Mouse (Mus musculus) thymus, postnatal 0 days (tissue): ENCODE results near the gene Bcas3. TPM values are rescaled to one million over a fixed set of nuclear protein-coding genes. Genes with fewer than 3 reads are reported as not detected.
"Not testable (repeated sequence)": the region's sequence is repeated elsewhere in the genome, so short reads cannot be mapped to it uniquely, and the experiment has no call there.

Experiments used
- DNase-seq: peaks from one replicate; pipeline ENCODE4 v3.0.0-alpha.2; 2015; ENCODE audit warnings: low spot score
- polyA plus RNA-seq: library from polyadenylated mRNA; unstranded; fragments of >200 nt; fragmentation: Nextera tagmentation; extraction: Ambion mirVana; gene quantifications from 2 replicates; pipeline ENCODE4 v1.2.1, GENCODE M21; 2015

Bcas3 gene
- polyA plus RNA-seq, 1 experiment from 2014 or later = 22.6 TPM

GRCm38 (mm10) chr11:85707496-85707895, 354.5 kb downstream of the Bcas3 start:
- no peak for DNase-seq

- no peak for DNase-seq
These were observed 356.2 kb downstream of the Bcas3 start for GRCm38 (mm10) chr11:85709147-85709546.

GRCm38 (mm10) chr11:85710155-85710554, 357.2 kb downstream of the Bcas3 start:
- no peak for DNase-seq

DNA sequence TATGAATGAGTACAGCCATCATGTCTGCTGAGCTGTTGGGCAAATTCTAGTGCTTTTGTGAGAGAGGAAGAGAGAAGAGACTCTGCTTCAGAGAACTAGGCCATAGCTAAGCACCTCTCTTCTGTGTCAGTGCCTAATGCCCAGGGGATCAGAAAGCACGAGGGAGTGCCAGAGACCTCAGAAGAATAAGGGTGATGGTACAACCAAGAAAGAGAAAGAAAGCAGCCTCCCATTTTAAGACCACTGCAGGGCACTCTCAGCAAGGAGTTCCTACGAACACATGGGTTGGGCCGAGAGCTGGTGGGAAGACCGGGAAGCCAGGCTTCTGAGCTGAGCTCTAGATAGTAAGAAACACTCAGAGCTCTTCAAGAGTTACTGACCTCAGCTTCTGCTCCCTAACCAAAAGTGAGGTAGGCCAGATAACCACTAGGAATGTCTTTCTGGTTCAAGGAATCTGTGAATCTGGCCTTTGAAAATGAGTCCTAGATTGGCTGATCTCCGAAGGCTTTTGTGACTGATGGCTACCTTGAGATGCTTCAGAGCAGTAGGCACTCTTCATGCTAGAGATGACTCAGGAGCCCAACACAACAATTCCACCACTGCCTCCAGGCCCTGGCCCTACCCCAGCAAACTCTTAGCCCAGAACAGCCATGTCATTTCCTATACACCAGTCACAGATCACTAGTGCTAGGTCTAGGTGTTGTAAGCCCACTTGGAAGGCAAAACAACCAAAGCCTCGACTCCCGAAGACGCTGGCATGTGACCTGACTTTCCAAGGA, 359.2 kb downstream of the Bcas3 start:
- DNase-seq = no peak

- no peak for DNase-seq
These were observed 360.2 kb downstream of the Bcas3 start for GRCm38 (mm10) chr11:85712860-85713813.

DNA sequence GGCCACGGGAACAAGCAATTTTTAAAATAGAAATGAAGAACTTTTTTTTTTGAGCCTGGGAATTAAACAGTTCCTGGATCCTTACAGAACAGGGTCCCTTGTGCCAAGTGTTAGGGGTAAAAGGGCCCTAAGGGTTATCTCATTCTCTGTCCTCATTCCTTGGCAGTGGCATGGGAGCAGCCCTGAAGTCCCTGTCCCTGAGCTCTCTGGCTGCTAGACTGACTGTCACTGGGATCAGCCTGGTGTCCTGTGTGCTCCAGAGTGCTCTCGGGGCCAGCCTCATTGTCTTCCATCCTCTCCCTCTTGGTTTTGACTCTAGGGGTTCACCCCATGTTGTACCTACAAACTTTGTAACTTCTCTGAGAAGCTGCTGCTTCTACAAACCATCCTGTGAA, 360.8 kb downstream of the Bcas3 start:
- no peak for DNase-seq

DNA sequence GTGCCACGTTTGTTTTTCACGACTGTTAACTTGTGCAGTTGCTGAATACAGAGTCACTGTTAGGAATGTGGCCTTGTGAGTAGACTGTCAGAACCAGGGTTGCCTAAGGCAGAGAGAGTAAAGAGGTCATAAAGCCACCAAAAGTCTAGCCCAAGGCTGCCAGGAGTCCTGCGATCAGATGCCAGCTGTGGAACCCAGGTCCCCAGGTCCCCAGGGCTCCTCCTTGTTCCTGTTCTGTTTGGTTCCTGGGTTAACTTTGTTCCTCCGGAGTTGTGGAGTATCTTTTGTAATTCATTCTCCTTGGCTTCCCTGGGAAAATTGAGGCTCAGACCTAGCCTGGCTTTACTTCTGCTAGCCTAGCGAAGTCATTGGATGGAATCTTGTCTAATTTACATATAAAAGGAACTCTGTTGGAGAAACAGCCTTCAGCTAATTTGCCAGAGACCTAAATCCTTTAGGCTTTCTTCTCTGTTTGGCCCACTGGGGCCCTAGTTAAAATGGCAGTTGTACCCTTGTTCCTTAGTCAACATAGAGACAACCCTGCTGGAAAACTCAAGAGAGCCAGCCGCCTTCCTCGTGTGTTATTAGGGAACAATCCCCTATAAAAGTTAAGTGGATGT, 361.5 kb downstream of the Bcas3 start:
- no peak for DNase-seq

DNA sequence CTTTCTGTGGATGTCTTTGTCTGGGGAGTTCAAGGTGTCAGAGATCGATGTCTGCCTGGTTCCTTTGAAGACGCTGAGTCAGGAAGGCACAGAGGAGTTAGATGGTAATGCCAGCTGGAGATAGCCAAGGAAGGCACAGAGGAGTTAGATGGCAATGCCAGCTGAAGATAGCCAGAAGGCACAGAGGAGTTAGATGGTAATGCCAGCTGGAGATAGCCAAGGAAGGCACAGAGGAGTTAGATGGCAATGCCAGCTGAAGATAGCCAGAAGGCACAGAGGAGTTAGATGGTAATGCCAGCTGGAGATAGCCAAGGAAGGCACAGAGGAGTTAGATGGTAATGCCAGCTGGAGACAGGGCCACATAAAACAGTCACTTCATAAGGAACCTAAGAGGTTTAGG, 363.8 kb downstream of the Bcas3 start:
- not testable (repeated sequence) for DNase-seq

GRCm38 (mm10) chr11:85719091-85719490, 366.1 kb downstream of the Bcas3 start:
- DNase-seq = no peak

- DNase-seq = no peak
These were observed 366.8 kb downstream of the Bcas3 start for GRCm38 (mm10) chr11:85719766-85720165.

GRCm38 (mm10) chr11:85720269-85720773, 367.4 kb downstream of the Bcas3 start:
- DNase-seq = no peak

GRCm38 (mm10) chr11:85721986-85722385, 369.0 kb downstream of the Bcas3 start:
- DNase-seq = no peak

- no peak for DNase-seq
These were observed 371.2 kb downstream of the Bcas3 start for GRCm38 (mm10) chr11:85724159-85724558.

DNA sequence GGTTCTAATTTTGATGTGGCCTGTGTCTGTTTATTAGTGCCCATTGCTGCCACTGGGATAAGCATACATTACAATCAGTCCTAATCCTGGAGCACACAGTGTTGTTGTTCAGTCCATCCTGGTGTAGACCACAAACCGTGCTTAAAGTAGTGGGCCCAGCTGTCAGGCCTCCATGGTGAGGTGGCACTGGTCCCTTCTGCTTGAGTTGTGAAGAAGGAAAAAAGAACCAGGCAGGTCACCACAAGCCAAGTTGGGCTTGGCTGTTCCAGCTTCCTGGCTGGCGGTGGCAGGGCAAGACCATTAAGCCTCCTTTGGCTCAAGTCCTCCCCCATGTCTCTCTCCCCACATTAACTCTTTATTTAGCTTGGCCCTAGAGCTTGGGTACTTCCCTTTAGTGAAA, 376.8 kb downstream of the Bcas3 start:
- DNase-seq = no peak

DNA sequence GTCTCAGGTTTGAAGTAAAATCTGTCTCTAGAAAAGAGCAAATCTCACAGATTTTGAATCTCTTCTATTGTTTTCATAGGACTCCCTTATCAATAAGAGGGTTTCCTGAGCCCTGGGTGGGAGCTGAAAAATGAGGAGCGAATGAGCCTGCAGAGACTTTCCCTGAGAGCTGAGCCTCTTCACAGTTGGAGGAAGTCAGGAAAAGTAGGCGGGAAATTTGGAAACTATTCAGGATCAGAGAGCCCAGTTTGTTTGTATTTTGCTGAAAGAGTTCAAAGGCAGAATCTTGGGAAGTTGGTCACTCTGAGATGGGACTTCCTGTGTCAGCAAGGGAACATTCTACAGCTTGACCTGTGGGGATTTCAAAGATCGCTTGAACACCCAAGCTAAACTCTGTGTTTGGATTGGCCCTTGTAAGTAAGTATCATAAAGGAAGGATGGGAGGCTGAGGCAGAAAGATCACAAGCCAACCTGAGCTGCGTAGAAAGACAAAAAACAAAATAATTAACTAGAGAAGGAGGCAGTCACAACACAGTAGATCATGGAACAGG, 379.6 kb downstream of the Bcas3 start:
- DNase-seq = no peak

DNA sequence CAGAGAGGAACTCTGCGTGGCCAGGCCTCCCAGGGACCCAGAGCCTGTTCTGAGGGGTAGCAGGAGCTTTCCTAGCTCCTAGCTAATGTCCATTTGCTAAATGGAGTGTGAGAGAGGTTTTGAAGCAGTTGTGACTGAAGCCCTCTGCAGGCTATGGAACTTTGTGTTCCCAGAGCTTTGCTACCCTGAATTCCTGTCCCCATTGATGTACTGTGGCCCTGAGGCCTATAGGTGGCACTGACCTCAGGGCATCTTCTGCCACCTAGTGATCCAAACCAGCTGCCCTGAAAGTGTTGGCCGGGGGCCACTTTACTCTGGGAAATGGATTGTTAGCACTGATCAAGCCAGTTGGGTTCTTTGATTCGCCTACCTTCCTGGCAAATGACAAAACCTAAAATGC, 380.6 kb downstream of the Bcas3 start:
- DNase-seq = no peak

GRCm38 (mm10) chr11:85734317-85735211, 381.6 kb downstream of the Bcas3 start:
- DNase-seq = no peak

DNA sequence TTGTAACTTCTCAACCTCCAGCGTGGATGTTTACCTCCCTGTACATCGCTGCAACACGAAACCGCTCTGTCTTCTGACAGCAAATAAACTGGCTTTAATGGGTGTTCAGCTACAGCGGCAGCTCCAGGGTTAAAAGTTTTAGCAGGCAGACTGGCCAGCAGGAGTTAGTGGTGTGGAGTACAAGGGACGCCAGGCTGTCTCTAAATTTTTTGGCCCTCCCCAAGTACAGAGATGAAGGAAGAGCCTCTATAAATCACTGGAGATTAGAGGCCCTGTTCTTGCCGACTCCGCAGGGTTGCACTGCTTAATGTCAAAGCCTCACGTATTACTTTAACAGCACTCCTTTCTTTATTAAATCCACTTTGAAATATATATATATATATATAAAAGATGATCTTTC, 384.3 kb downstream of the Bcas3 start:
- DNase-seq = no peak

GRCm38 (mm10) chr11:85737893-85738292, 384.9 kb downstream of the Bcas3 start:
- DNase-seq = no peak

- no peak for DNase-seq
These were observed 385.6 kb downstream of the Bcas3 start for GRCm38 (mm10) chr11:85738585-85738984.
